Mouse (Mus musculus) heart, adult 2 months (tissue): ENCODE results near the gene 9030025P20Rik.

Experiments used
- CTCF ChIP-seq: fragments of 200-600 bp; IDR thresholded peaks from 2 replicates; pipeline ENCODE4 v1.8.1; 2022; ENCODE audit warnings: antibody characterized with exemption, mild to moderate bottlenecking, moderate library complexity
- EP300 ChIP-seq: fragments of 200-500 bp; IDR thresholded peaks from 2 replicates; pipeline ENCODE4 v1.6.1; 2011; ENCODE audit warnings: low read depth, low read length, control low read depth; ENCODE audit not compliant: insufficient read depth
- POLR2A ChIP-seq: fragments of 200-500 bp; IDR thresholded peaks from 2 replicates; pipeline ENCODE4 v1.6.1; 2011; ENCODE audit warnings: mild to moderate bottlenecking, low read depth, low read length, control low read depth; ENCODE audit not compliant: insufficient read depth

- no peak for TF ChIP-seq POLR2A
- no peak for TF ChIP-seq CTCF
- TF ChIP-seq EP300 = no peak
These were observed 34.6 kb upstream of the 9030025P20Rik start for GRCm38 (mm10) chr17:14943729-14944059.
